Mouse (Mus musculus): Measurements from ENCODE around the gene Fam187a. TPM values are rescaled to one million over a fixed set of nuclear protein-coding genes. Genes with fewer than 3 reads are reported as not detected.

Gene Fam187a
- not detected in 2 replicates for polyA plus RNA-seq (2016; fragmentation: Nextera tagmentation; extraction: Ambion mirVana)

- peaks cover 58% of the 10 kb centered on the region for H3K27me3 ChIP-seq
- no peaks in the 10 kb centered on the region for H3K36me3 ChIP-seq
- ATAC-seq (ENCODE audit: insufficient number of reproducible peaks, insufficient read depth, low FRiP score, low TSS enrichment, low read depth), result no peak
- no peak within 1 kb of the TSS for H3K4me2 ChIP-seq
- no peak within 1 kb of the TSS for H3K27ac ChIP-seq
- WGBS, result 60% methylated on average over 10 of the region's 10 CpGs
- peaks cover 8% of the 10 kb centered on the region for H3K4me1 ChIP-seq (replicated peaks)
- H3K9me3 ChIP-seq, result no peaks in the 10 kb centered on the region
- H3K9ac ChIP-seq (replicated peaks), result no peak within 1 kb of the TSS
- H3K4me3 ChIP-seq (replicated peaks), result no peak within 1 kb of the TSS
Measured at GRCm38 (mm10) chr11:102884616-102885219, at the start of gene Fam187a. Gene Fam187a (plus strand): TSS chr11:102885169.

GRCm38 (mm10) chr11:102835549-102835948 is 49.4 kb upstream of the Fam187a start, which contains the start of gene Higd1b:
Gene Higd1b (plus strand): TSS chr11:102835849.
- Histone ChIP-seq H3K4me2 (no peak within 1 kb of the TSS), H3K27ac (no peak within 1 kb of the TSS), H3K4me1 (replicated peaks) (0 out of 2 replicates have a peak, but pooled peaks cover 4% of the 10 kb centered on the region), H3K27me3 (no peaks in the 10 kb centered on the region), H3K9me3 (no peaks in the 10 kb centered on the region), H3K36me3 (peaks cover 45% of the 10 kb centered on the region), H3K4me3 (replicated peaks) (no peak within 1 kb of the TSS), H3K9ac (replicated peaks) (no peak within 1 kb of the TSS)
- no peak for ATAC-seq (ENCODE audit: insufficient number of reproducible peaks, insufficient read depth, low FRiP score, low TSS enrichment, low read depth)
- WGBS, result 67% methylated on average over 4 of the region's 4 CpGs

GRCm38 (mm10) chr11:102836146-102836545 is 48.8 kb upstream of the Fam187a start:
- no peak for ATAC-seq (ENCODE audit: insufficient number of reproducible peaks, insufficient read depth, low FRiP score, low TSS enrichment, low read depth)
- H3K9me3 ChIP-seq, result no peaks in the 10 kb centered on the region
- H3K27me3 ChIP-seq, result no peaks in the 10 kb centered on the region
- H3K4me1 ChIP-seq (replicated peaks), result 0 out of 2 replicates have a peak, but pooled peaks cover 4% of the 10 kb centered on the region
- no peak overlapping the region for H3K9ac ChIP-seq (replicated peaks)
- H3K4me2 ChIP-seq, result no peak overlapping the region
- H3K27ac ChIP-seq, result no peak overlapping the region
- H3K4me3 ChIP-seq (replicated peaks), result no peak overlapping the region
- 89% methylated on average over 9 of the region's 9 CpGs for WGBS
- peaks cover 50% of the 10 kb centered on the region for H3K36me3 ChIP-seq

GRCm38 (mm10) chr11:102837385-102837784 is 47.6 kb upstream of the Fam187a start:
- H3K27ac ChIP-seq, result no peak overlapping the region
- H3K9ac ChIP-seq (replicated peaks), result no peak overlapping the region
- H3K4me3 ChIP-seq (replicated peaks), result no peak overlapping the region
- 86% methylated on average over 1 of the region's 1 CpGs for WGBS
- H3K27me3 ChIP-seq, result no peaks in the 10 kb centered on the region
- H3K36me3 ChIP-seq, result peaks cover 62% of the 10 kb centered on the region
- H3K4me1 ChIP-seq (replicated peaks), result 0 out of 2 replicates have a peak, but pooled peaks cover 4% of the 10 kb centered on the region
- ATAC-seq (ENCODE audit: insufficient number of reproducible peaks, insufficient read depth, low FRiP score, low TSS enrichment, low read depth), result no peak
- no peaks in the 10 kb centered on the region for H3K9me3 ChIP-seq
- H3K4me2 ChIP-seq, result no peak overlapping the region

- Histone ChIP-seq H3K9ac (replicated peaks) (no peak overlapping the region), H3K4me3 (replicated peaks) (no peak overlapping the region), H3K9me3 (no peaks in the 10 kb centered on the region), H3K4me2 (no peak overlapping the region), H3K4me1 (replicated peaks) (0 out of 2 replicates have a peak, but pooled peaks cover under 1% of the 10 kb centered on the region), H3K27ac (no peak overlapping the region), H3K27me3 (no peaks in the 10 kb centered on the region), H3K36me3 (peaks cover 70% of the 10 kb centered on the region)
- no peak for ATAC-seq (ENCODE audit: insufficient number of reproducible peaks, insufficient read depth, low FRiP score, low TSS enrichment, low read depth)
- WGBS, result 89% methylated on average over 2 of the region's 2 CpGs
Measured at GRCm38 (mm10) chr11:102838126-102838525, 46.8 kb upstream of the Fam187a start.

GRCm38 (mm10) chr11:102838616-102839150 is 46.3 kb upstream of the Fam187a start:
- no peaks in the 10 kb centered on the region for H3K4me1 ChIP-seq (replicated peaks)
- H3K27ac ChIP-seq, result no peak overlapping the region
- ATAC-seq (ENCODE audit: insufficient number of reproducible peaks, insufficient read depth, low FRiP score, low TSS enrichment, low read depth), result no peak
- no peaks in the 10 kb centered on the region for H3K9me3 ChIP-seq
- no peaks in the 10 kb centered on the region for H3K27me3 ChIP-seq
- WGBS, result 88% methylated on average over 9 of the region's 9 CpGs
- no peak overlapping the region for H3K4me2 ChIP-seq
- H3K9ac ChIP-seq (replicated peaks), result no peak overlapping the region
- H3K4me3 ChIP-seq (replicated peaks), result no peak overlapping the region
- H3K36me3 ChIP-seq, result peaks cover 75% of the 10 kb centered on the region

GRCm38 (mm10) chr11:102845926-102846325 is 39.0 kb upstream of the Fam187a start:
- H3K9me3 ChIP-seq, result no peaks in the 10 kb centered on the region
- H3K27ac ChIP-seq, result no peak overlapping the region
- no peak overlapping the region for H3K4me3 ChIP-seq (replicated peaks)
- no peaks in the 10 kb centered on the region for H3K27me3 ChIP-seq
- no peak overlapping the region for H3K4me2 ChIP-seq
- 72% methylated on average over 10 of the region's 10 CpGs for WGBS
- H3K9ac ChIP-seq (replicated peaks), result no peak overlapping the region
- ATAC-seq (ENCODE audit: insufficient number of reproducible peaks, insufficient read depth, low FRiP score, low TSS enrichment, low read depth), result no peak
- no peaks in the 10 kb centered on the region for H3K4me1 ChIP-seq (replicated peaks)
- peaks cover 100% of the 10 kb centered on the region for H3K36me3 ChIP-seq

GRCm38 (mm10) chr11:102851883-102852282 is 33.1 kb upstream of the Fam187a start:
- WGBS, result 68% methylated on average over 5 of the region's 5 CpGs

GRCm38 (mm10) chr11:102853760-102854159 is 31.2 kb upstream of the Fam187a start:
- Histone ChIP-seq H3K27ac (no peak overlapping the region), H3K4me2 (no peak overlapping the region), H3K36me3 (peaks cover 90% of the 10 kb centered on the region), H3K4me3 (replicated peaks) (no peak overlapping the region), H3K9me3 (no peaks in the 10 kb centered on the region), H3K4me1 (replicated peaks) (peaks cover 21% of the 10 kb centered on the region), H3K9ac (replicated peaks) (no peak overlapping the region), H3K27me3 (no peaks in the 10 kb centered on the region)
- no peak for ATAC-seq (ENCODE audit: insufficient number of reproducible peaks, insufficient read depth, low FRiP score, low TSS enrichment, low read depth)

More at GRCm38 (mm10) chr11:102851883-102852282, 33.1 kb upstream of the Fam187a start:
- no peaks in the 10 kb centered on the region for H3K27me3 ChIP-seq
- no peak overlapping the region for H3K4me2 ChIP-seq
- H3K27ac ChIP-seq, result no peak overlapping the region
- peaks cover 91% of the 10 kb centered on the region for H3K36me3 ChIP-seq
- H3K4me3 ChIP-seq (replicated peaks), result no peak overlapping the region
- peaks cover 16% of the 10 kb centered on the region for H3K4me1 ChIP-seq (replicated peaks)
- no peaks in the 10 kb centered on the region for H3K9me3 ChIP-seq
- no peak overlapping the region for H3K9ac ChIP-seq (replicated peaks)
- ATAC-seq (ENCODE audit: insufficient number of reproducible peaks, insufficient read depth, low FRiP score, low TSS enrichment, low read depth), result 0 out of 2 replicates have a peak, but pooled peaks have one; percentile 67

GRCm38 (mm10) chr11:102855941-102856340 is 29.0 kb upstream of the Fam187a start:
- Histone ChIP-seq H3K27me3 (no peaks in the 10 kb centered on the region), H3K4me3 (replicated peaks) (no peak overlapping the region), H3K36me3 (peaks cover 90% of the 10 kb centered on the region), H3K27ac (peak overlapping the region; percentile 66), H3K9me3 (no peaks in the 10 kb centered on the region), H3K4me1 (replicated peaks) (peaks cover 21% of the 10 kb centered on the region), H3K9ac (replicated peaks) (no peak overlapping the region), H3K4me2 (no peak overlapping the region)
- ATAC-seq (ENCODE audit: insufficient number of reproducible peaks, insufficient read depth, low FRiP score, low TSS enrichment, low read depth), result 0 out of 2 replicates have a peak, but pooled peaks have one; percentile 37
- 26% methylated on average over 6 of the region's 6 CpGs for WGBS

GRCm38 (mm10) chr11:102858951-102859350 is 26.0 kb upstream of the Fam187a start:
- no peaks in the 10 kb centered on the region for H3K9me3 ChIP-seq
- no peak overlapping the region for H3K9ac ChIP-seq (replicated peaks)
- peaks cover 21% of the 10 kb centered on the region for H3K4me1 ChIP-seq (replicated peaks)
- no peaks in the 10 kb centered on the region for H3K27me3 ChIP-seq
- no peak overlapping the region for H3K27ac ChIP-seq
- H3K4me3 ChIP-seq (replicated peaks), result no peak overlapping the region
- ATAC-seq (ENCODE audit: insufficient number of reproducible peaks, insufficient read depth, low FRiP score, low TSS enrichment, low read depth), result no peak
- H3K4me2 ChIP-seq, result no peak overlapping the region
- 89% methylated on average over 11 of the region's 11 CpGs for WGBS
- peaks cover 90% of the 10 kb centered on the region for H3K36me3 ChIP-seq

Data from limb, embryonic 12.5 days (tissue).